Mouse (Mus musculus) lung, adult 2 months (tissue): Measurements from ENCODE around the gene Fbxo36. TPM values are rescaled to one million over a fixed set of nuclear protein-coding genes. Genes with fewer than 3 reads are reported as not detected.

Source experiments
- DNase-seq: peaks from one replicate; pipeline ENCODE4 v3.0.0; 2022
- H3K4me1 ChIP-seq: fragments of 200-500 bp; 2 replicates; pipeline ENCODE4 v1.6.1; 2011; ENCODE audit warnings: low read length; ENCODE audit not compliant: control insufficient read depth, insufficient read depth
- H3K4me3 ChIP-seq: fragments of 200-500 bp; replicated peaks from 2 replicates; pipeline ENCODE3; 2011; ENCODE audit warnings: low read depth, mild to moderate bottlenecking, control low read depth, low read length; ENCODE audit errors: extremely low read depth
- CTCF ChIP-seq: fragments of 200-500 bp; IDR thresholded peaks from 2 replicates; pipeline ENCODE4 v1.5.1; 2011; ENCODE audit warnings: mild to moderate bottlenecking, low read length, control low read depth; ENCODE audit not compliant: insufficient read depth
- POLR2A ChIP-seq: fragments of 200-500 bp; IDR thresholded peaks from 2 replicates; pipeline ENCODE4 v1.6.1; 2011; ENCODE audit warnings: low read depth, mild to moderate bottlenecking, control low read depth, low read length, borderline replicate concordance; ENCODE audit errors: extremely low read depth
- WGBS: fragments of 180-500 bp; shearing (Covaris S2); methylation state at CpG from one replicate; pipeline ENCODE4 v1.1.7; 2018; 5-methylcytosine and 5-hydroxymethylcytosine counted together
- polyA plus RNA-seq: library from polyadenylated mRNA; depleted of rRNA; stranded (reverse); fragments of >200 nt; gene quantifications from 2 replicates; pipeline ENCODE4 v1.2.3, GENCODE M21; 2012

The Fbxo36 gene
- polyA plus RNA-seq, 1 experiment: 7.7 TPM

DNA sequence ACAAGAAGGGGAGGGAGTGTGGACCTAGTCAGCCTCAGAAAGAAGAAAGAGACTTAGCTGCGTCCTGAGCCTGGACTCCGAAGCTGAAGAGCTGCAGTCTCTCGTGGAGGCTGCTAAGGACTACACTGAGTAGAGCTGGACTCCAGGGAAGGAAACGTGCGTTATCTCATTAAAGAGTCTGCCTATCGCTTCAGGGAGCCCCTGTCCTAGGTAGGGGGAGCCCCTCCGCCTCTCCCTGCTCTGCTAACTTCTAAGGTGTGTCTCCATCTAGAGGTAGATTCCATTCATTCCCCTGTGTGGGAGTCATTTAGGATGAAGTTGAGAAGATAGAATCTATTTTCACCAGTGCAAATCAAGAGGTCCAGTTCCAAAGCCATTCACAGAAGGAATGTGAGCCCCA, 29.9 kb downstream of the Fbxo36 start:
- WGBS: 54% methylated on average over 7 of the region's 7 CpGs
- TF ChIP-seq POLR2A (no peak), CTCF (no peak)
- DNase-seq: no peak
- Histone ChIP-seq H3K4me3 (no peak overlapping the region), H3K4me1 (no peaks in the 10 kb centered on the region)

DNA sequence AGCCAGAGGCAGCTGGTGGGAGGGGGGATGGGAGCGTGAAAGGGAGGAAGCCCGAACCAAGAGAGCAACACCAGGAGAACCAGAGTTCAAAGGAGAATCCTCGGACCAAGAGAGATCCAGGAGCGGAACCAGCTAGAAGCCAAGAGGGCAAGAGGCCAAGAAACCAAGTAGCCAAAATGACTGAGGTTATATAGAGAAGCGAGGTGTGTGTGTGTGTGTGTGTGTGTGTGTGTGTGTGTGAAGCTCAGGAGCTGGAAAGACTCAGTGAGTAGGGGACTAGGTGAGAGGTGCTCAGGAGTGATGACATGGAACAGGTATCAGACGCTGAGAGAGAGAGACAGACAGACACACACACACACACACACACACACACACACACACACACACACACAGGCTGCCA, 31.5 kb downstream of the Fbxo36 start:
- WGBS: 67% methylated on average over 6 of the region's 6 CpGs
- no peak overlapping the region for H3K4me3 ChIP-seq
- no peaks in the 10 kb centered on the region for H3K4me1 ChIP-seq
- TF ChIP-seq POLR2A: no peak
- no peak for TF ChIP-seq CTCF
- no peak for DNase-seq

DNA sequence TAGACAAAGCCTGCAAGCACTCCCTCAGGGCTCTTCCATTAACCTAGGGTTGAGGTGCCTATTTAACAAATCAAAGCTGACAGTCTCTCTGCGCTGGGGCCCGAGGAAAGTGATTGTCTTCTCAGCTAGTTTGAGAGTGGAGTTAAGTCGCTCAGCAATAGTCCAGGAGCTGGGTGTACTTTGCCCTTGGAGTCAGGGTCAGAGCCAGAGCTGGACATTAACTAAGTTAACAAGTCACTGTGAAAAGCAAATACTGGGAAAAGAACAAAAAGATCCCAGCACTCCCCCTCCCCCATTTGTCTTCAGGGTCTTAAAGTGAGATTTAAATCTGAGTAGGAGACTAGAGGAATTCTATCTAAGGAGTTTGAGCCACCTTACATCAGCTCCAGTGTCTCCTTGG, 32.5 kb downstream of the Fbxo36 start:
- WGBS: 47% methylated on average over 3 of the region's 3 CpGs

GRCm38 (mm10) chr1:84872939-84873338, 33.3 kb downstream of the Fbxo36 start:
- no peaks in the 10 kb centered on the region for H3K4me1 ChIP-seq
- no peak for DNase-seq
- 59% methylated on average over 4 of the region's 4 CpGs for WGBS

More for the DNA sequence above, 32.5 kb downstream of the Fbxo36 start:
- Histone ChIP-seq H3K4me1 (no peaks in the 10 kb centered on the region), H3K4me3 (no peak overlapping the region)
- TF ChIP-seq CTCF (no peak), POLR2A (no peak)
- DNase-seq: no peak

GRCm38 (mm10) chr1:84877590-84877989, 37.9 kb downstream of the Fbxo36 start:
- DNase-seq: no peak
- Histone ChIP-seq H3K4me3 (no peak overlapping the region), H3K4me1 (no peaks in the 10 kb centered on the region)
- WGBS: 67% methylated on average over 2 of the region's 2 CpGs
- no peak for TF ChIP-seq CTCF
- TF ChIP-seq POLR2A: no peak

More at GRCm38 (mm10) chr1:84872939-84873338, 33.3 kb downstream of the Fbxo36 start:
- TF ChIP-seq CTCF: no peak
- TF ChIP-seq POLR2A: no peak
- no peak overlapping the region for H3K4me3 ChIP-seq

GRCm38 (mm10) chr1:84879571-84880120, 40.0 kb downstream of the Fbxo36 start:
- TF ChIP-seq POLR2A (no peak), CTCF (no peak)
- no peaks in the 10 kb centered on the region for H3K4me1 ChIP-seq
- WGBS: 92% methylated on average over 8 of the region's 8 CpGs
- no peak for DNase-seq
- no peak overlapping the region for H3K4me3 ChIP-seq

- 63% methylated on average over 11 of the region's 11 CpGs for WGBS
These were observed 41.8 kb downstream of the Fbxo36 start for GRCm38 (mm10) chr1:84881248-84882065.

DNA sequence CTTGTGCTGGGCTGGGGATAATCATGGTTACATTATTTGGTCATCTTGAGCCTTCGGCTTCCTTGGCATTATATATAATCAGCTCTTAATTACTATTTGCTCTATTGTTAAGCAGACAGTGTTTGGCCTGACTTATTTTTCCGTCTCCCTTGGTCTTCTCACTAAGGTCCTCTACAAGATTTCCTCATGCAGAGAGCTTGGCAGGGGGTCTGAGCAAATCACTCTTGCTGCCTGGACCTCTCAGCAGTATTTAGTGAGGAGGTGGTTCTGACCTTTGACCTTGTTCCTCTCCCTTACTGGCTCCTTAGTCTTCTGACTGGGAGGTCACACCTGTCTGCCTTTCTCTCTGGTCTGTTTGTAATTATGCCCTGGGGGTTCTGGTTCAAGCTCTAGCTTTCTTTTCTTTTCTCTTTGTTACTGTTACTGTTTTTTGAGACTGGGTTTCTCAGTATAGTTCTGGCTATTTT, 42.5 kb downstream of the Fbxo36 start:
- no peak for DNase-seq
- 69% methylated on average over 2 of the region's 2 CpGs for WGBS
- no peak overlapping the region for H3K4me3 ChIP-seq

More at GRCm38 (mm10) chr1:84881248-84882065, 41.8 kb downstream of the Fbxo36 start:
- Histone ChIP-seq H3K4me1 (no peaks in the 10 kb centered on the region), H3K4me3 (no peak overlapping the region)
- TF ChIP-seq POLR2A (no peak), CTCF (peak; percentile 45; the same call in 1 of the 2 replicates)
- no peak for DNase-seq

DNA sequence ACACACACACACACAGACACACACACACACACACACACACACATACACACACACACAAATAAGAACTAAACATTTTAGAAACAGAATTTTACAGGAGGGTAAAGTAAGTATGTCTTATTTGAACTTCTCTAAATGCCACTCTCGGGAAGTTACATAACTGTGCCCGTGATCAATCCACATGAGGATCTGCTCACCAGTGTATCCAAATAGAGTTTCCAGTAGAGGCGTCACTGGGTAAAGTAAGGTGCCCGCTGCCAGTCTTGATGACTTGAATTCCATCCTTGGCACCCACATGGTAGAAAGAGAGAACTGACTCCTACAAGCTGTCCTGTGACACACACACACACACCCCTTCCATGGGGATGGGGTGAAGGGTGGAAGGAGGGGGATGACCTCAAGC, 43.3 kb downstream of the Fbxo36 start:
- no peak for TF ChIP-seq POLR2A
- no peak for TF ChIP-seq CTCF
- WGBS: 81% methylated on average over 4 of the region's 4 CpGs
- Histone ChIP-seq H3K4me1 (no peaks in the 10 kb centered on the region), H3K4me3 (no peak overlapping the region)
- DNase-seq: no peak

More for the DNA sequence above, 42.5 kb downstream of the Fbxo36 start:
- H3K4me1 ChIP-seq: no peaks in the 10 kb centered on the region
- no peak for TF ChIP-seq POLR2A
- no peak for TF ChIP-seq CTCF

DNA sequence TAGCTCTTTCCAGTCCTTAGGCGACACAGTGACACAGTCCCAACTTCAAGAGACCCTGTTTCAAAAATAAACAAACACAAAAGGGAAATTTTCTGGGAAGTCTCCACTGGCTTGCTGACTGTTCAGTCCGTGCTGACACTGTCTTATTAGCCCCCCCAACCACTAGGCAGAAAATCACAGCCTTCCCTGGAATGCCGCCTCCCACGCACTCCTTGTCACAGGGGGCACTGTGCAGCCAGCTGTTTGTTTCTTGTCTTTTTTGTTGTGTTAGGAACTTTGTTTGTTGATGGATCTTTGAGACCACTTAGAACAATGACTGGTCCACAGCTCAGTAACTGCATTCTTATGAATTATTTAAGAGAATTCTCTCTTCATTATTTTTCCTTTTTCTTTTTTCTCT, 44.2 kb downstream of the Fbxo36 start:
- no peak for TF ChIP-seq CTCF
- TF ChIP-seq POLR2A: no peak
- WGBS: 62% methylated on average over 4 of the region's 4 CpGs
- no peak overlapping the region for H3K4me3 ChIP-seq
- no peak for DNase-seq
- H3K4me1 ChIP-seq: no peaks in the 10 kb centered on the region
